Mouse (Mus musculus): ENCODE results near the gene Atf7ip. TPM values are rescaled to one million over a fixed set of nuclear protein-coding genes. Genes with fewer than 3 reads are reported as not detected.

Gene Atf7ip
- polyA plus RNA-seq, 1 experiment: 67.9 TPM

DNA sequence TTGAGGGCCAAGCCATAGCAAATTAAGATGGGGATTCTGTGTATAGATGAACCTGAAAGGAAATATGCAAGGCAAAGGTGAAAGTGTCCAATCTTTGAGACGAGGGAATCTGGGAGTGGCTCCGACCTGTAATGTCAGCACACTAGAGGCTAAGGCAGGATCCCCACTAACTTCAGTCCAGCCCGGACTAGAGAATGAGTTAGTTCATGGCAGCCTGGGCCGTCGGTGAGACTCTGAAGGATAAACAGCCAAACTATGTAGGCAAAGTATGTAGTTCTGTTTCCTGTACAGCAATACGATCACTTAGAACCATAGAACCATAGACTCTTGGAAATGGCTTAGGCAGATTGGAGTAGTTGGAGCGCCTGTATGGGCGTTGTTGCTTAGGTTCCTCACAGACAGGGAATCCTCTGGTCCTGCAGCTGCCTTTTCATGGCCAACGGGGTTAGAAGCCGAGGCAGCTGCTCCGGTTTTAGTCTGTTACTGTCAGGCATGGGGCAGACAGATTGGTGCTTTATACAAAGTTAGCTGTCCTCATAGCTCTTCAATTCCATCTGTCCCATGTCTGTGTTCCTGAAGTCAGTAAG lies 39.4 kb downstream of the Atf7ip start:
- TF ChIP-seq POLR2A (IDR thresholded peaks at IDR 0.05; ENCODE audit: borderline replicate concordance, extremely low read depth, insufficient read depth, insufficient read length, poor library complexity, severe bottlenecking): no peak
- no peak for TF ChIP-seq CTCF (IDR thresholded peaks at IDR 0.05; ENCODE audit: borderline replicate concordance, extremely low read depth, insufficient read depth, insufficient read length)
- no peak for DNase-seq (ENCODE audit: low read depth)

GRCm38 (mm10) chr6:136546286-136546685 lies 40.3 kb downstream of the Atf7ip start:
- TF ChIP-seq POLR2A (IDR thresholded peaks at IDR 0.05; ENCODE audit: borderline replicate concordance, extremely low read depth, insufficient read depth, insufficient read length, poor library complexity, severe bottlenecking) (no peak), CTCF (IDR thresholded peaks at IDR 0.05; ENCODE audit: borderline replicate concordance, extremely low read depth, insufficient read depth, insufficient read length) (no peak)
- no peak for DNase-seq (ENCODE audit: low read depth)

DNA sequence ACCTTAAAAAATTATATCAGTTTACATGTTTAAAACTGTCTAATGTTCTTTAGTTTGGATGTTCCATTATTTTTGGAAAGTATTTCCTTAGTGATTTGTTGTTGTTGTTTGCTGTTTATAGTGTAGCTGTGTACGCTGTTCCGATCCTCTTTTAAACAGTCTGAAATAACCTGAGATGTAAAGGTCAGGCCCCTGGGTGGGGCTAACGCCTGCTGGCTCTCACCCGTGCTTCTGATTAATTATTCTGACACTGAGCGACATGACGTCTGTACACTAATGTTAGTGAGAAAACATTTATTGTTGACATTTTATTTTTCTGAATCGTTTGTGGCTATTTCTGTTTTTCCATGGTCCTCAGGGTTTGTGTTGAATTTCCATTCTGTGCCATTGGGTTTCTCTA lies 41.0 kb downstream of the Atf7ip start:
- DNase-seq (ENCODE audit: low read depth): peak; percentile 46
- TF ChIP-seq POLR2A (IDR thresholded peaks at IDR 0.05; ENCODE audit: borderline replicate concordance, extremely low read depth, insufficient read depth, insufficient read length, poor library complexity, severe bottlenecking) (no peak), CTCF (IDR thresholded peaks at IDR 0.05; ENCODE audit: borderline replicate concordance, extremely low read depth, insufficient read depth, insufficient read length) (no peak)

GRCm38 (mm10) chr6:136548041-136548770 lies 42.2 kb downstream of the Atf7ip start:
- peak; percentile 98 for DNase-seq (ENCODE audit: low read depth)
- TF ChIP-seq CTCF (IDR thresholded peaks at IDR 0.05; ENCODE audit: borderline replicate concordance, extremely low read depth, insufficient read depth, insufficient read length) (no peak), POLR2A (IDR thresholded peaks at IDR 0.05; ENCODE audit: borderline replicate concordance, extremely low read depth, insufficient read depth, insufficient read length, poor library complexity, severe bottlenecking) (no peak)

DNA sequence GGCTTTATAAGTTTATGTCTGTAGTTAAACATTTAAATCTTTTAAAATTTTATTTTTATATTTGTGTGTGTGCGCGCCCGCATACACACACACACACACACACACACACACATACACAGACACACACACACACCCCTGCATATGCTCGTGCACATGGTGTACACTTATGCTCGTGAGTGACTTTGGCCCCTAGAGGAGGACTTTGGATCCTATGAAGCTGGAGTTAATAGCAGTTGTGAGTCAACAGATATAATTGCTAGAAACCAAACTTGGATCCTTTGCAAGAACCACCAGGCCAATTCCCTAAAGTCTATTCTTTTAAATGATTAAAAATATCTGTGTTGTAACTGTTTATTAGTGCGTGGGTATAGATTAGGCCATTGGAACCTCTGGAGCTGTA lies 42.8 kb downstream of the Atf7ip start:
- DNase-seq (ENCODE audit: low read depth): peak; percentile 64
- TF ChIP-seq POLR2A (IDR thresholded peaks at IDR 0.05; ENCODE audit: borderline replicate concordance, extremely low read depth, insufficient read depth, insufficient read length, poor library complexity, severe bottlenecking) (no peak), CTCF (IDR thresholded peaks at IDR 0.05; ENCODE audit: borderline replicate concordance, extremely low read depth, insufficient read depth, insufficient read length) (no peak)

GRCm38 (mm10) chr6:136549606-136550005 lies 43.6 kb downstream of the Atf7ip start:
- DNase-seq (ENCODE audit: low read depth): no peak
- TF ChIP-seq CTCF (IDR thresholded peaks at IDR 0.05; ENCODE audit: borderline replicate concordance, extremely low read depth, insufficient read depth, insufficient read length) (no peak), POLR2A (IDR thresholded peaks at IDR 0.05; ENCODE audit: borderline replicate concordance, extremely low read depth, insufficient read depth, insufficient read length, poor library complexity, severe bottlenecking) (no peak)

GRCm38 (mm10) chr6:136550596-136551304 lies 44.8 kb downstream of the Atf7ip start:
- DNase-seq (ENCODE audit: low read depth): peak; percentile 95
- no peak for TF ChIP-seq CTCF (IDR thresholded peaks at IDR 0.05; ENCODE audit: borderline replicate concordance, extremely low read depth, insufficient read depth, insufficient read length)
- TF ChIP-seq POLR2A (IDR thresholded peaks at IDR 0.05; ENCODE audit: borderline replicate concordance, extremely low read depth, insufficient read depth, insufficient read length, poor library complexity, severe bottlenecking): no peak

DNA sequence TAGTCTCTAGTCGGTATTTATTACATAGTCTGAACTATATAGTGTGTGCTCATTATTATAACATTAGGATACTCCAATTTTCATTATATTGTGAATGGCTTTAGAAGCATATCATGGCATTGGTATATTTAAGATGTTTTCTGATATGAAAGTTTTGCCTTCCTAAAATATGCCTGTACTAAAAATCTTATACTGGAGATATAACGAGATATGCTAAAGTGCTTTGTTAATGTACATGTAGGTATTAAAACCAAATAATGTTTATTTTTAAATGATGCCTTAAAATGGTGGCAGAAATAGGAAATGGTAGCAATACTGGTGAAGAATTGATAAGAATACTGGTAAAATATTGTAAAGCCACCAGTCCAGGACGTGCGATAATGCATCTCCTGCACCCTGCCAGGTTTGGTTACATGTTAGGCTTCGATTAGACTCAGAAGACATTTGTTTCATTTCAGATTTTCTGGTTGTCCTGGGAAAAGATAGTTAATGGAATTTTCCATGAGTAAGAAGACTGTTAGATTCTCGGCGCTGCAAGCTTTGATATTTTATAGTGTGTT lies 45.7 kb downstream of the Atf7ip start:
- no peak for TF ChIP-seq POLR2A (IDR thresholded peaks at IDR 0.05; ENCODE audit: borderline replicate concordance, extremely low read depth, insufficient read depth, insufficient read length, poor library complexity, severe bottlenecking)
- no peak for TF ChIP-seq CTCF (IDR thresholded peaks at IDR 0.05; ENCODE audit: borderline replicate concordance, extremely low read depth, insufficient read depth, insufficient read length)
- DNase-seq (ENCODE audit: low read depth): no peak

DNA sequence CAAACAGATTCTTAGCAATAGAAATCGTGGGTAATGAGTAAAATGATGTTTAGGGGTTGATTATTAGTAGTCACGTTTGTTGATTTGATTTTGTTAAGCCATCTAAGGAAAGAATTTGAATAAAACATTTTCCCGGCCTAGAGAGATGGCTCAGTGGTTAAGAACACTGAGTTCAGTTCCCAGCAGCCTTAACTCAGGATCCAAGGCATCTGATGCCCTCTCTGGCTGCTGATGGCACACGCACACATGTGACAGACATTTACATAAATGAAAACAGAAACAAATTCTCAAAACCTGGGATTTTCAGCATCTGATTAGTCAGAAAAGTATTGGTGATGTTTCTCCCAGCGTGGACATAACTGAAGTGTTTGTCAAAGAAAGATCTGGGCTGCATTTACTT lies 47.2 kb downstream of the Atf7ip start:
- TF ChIP-seq POLR2A (IDR thresholded peaks at IDR 0.05; ENCODE audit: borderline replicate concordance, extremely low read depth, insufficient read depth, insufficient read length, poor library complexity, severe bottlenecking) (no peak), CTCF (IDR thresholded peaks at IDR 0.05; ENCODE audit: borderline replicate concordance, extremely low read depth, insufficient read depth, insufficient read length) (no peak)
- DNase-seq (ENCODE audit: low read depth): peak; percentile 43

DNA sequence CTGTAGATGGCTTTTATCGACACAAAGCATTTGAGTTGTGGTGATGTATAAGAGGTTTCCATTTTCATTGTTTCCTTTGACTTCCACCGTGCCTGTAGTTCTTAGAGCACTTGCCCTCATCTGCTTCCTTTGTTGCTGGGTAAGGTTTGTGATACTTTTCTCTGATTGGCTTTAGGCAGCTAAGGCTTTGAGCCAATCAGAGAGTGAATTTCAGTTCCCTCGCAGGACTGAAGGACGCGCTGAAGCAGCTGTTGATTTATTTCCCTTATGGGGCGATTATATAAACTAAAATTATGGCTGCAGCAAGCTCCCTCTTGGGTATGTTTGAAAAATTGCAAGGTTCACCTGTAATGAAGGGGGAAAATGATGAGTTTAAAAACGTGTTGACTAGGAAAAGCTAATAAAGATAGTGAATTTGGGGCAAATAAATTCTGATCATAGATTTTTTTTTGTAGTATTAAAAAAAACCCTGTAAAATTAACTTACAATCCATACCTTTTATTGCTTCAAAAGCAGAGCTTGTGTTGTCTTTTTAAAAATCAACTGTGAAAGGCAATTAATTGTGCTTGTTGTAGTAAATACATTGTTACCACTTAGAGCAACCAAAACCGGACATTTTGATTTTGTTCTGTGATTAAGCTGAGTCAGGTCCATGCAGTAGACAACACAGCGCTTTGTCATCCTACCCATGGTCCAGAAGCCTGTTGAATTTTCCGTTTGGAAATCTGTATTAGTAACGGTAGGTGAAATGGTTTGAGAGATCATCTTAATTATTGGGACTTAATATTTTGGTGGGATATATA lies 48.0 kb downstream of the Atf7ip start:
- no peak for TF ChIP-seq CTCF (IDR thresholded peaks at IDR 0.05; ENCODE audit: borderline replicate concordance, extremely low read depth, insufficient read depth, insufficient read length)
- TF ChIP-seq POLR2A (IDR thresholded peaks at IDR 0.05; ENCODE audit: borderline replicate concordance, extremely low read depth, insufficient read depth, insufficient read length, poor library complexity, severe bottlenecking): no peak
- DNase-seq (ENCODE audit: low read depth): peak; percentile 97
